Mouse (Mus musculus): ENCODE data around the gene Tmprss4. TPM values are rescaled to one million over a fixed set of nuclear protein-coding genes. Genes with fewer than 3 reads are reported as not detected.

Gene Tmprss4
- 0.79 and 1.4 TPM in 2 replicates for polyA plus RNA-seq (2015; fragmentation: Nextera tagmentation; extraction: Ambion mirVana)

- H3K4me3 ChIP-seq (ENCODE audit: low read length): no peak within 1 kb of the TSS
- H3K4me2 ChIP-seq (ENCODE audit: low read depth, low read length): no peak within 1 kb of the TSS
- no peaks in the 10 kb centered on the region for H3K36me3 ChIP-seq (ENCODE audit: control insufficient read depth, insufficient read depth)
- no peak within 1 kb of the TSS for H3K9ac ChIP-seq (ENCODE audit: low read length)
- no peak within 1 kb of the TSS for H3K27ac ChIP-seq (ENCODE audit: low read length)
- 65% methylated on average over 8 of the region's 8 CpGs for WGBS
- H3K27me3 ChIP-seq (ENCODE audit: control insufficient read depth, insufficient read depth, low read length): no peaks in the 10 kb centered on the region
- H3K4me1 ChIP-seq (ENCODE audit: control insufficient read depth, insufficient read depth, low read length): no peaks in the 10 kb centered on the region
- H3K9me3 ChIP-seq (replicated peaks; ENCODE audit: control insufficient read depth, low read length): no peaks in the 10 kb centered on the region
- ATAC-seq (replicated peaks; ENCODE audit: extremely low read depth, insufficient read depth, low FRiP score): no peak
Measured at GRCm38 (mm10) chr9:45203797-45204410, at the start of gene Tmprss4. Gene Tmprss4 (minus strand): TSS chr9:45204092.

GRCm38 (mm10) chr9:45252395-45252794 lies 48.5 kb upstream of the Tmprss4 start:
- Histone ChIP-seq H3K27ac (ENCODE audit: low read length) (no peak overlapping the region), H3K4me3 (ENCODE audit: low read length) (no peak overlapping the region), H3K9me3 (replicated peaks; ENCODE audit: control insufficient read depth, low read length) (no peaks in the 10 kb centered on the region), H3K4me2 (ENCODE audit: low read depth, low read length) (no peak overlapping the region), H3K36me3 (ENCODE audit: control insufficient read depth, insufficient read depth) (no peaks in the 10 kb centered on the region), H3K4me1 (ENCODE audit: control insufficient read depth, insufficient read depth, low read length) (no peaks in the 10 kb centered on the region), H3K9ac (ENCODE audit: low read length) (no peak overlapping the region), H3K27me3 (ENCODE audit: control insufficient read depth, insufficient read depth, low read length) (no peaks in the 10 kb centered on the region)
- no peak for ATAC-seq (replicated peaks; ENCODE audit: extremely low read depth, insufficient read depth, low FRiP score)
- WGBS: 61% methylated on average over 6 of the region's 6 CpGs

GRCm38 (mm10) chr9:45251990-45252389 lies 48.1 kb upstream of the Tmprss4 start:
- Histone ChIP-seq H3K4me2 (ENCODE audit: low read depth, low read length) (no peak overlapping the region), H3K4me1 (ENCODE audit: control insufficient read depth, insufficient read depth, low read length) (no peaks in the 10 kb centered on the region), H3K27me3 (ENCODE audit: control insufficient read depth, insufficient read depth, low read length) (no peaks in the 10 kb centered on the region), H3K4me3 (ENCODE audit: low read length) (no peak overlapping the region), H3K9me3 (replicated peaks; ENCODE audit: control insufficient read depth, low read length) (no peaks in the 10 kb centered on the region), H3K36me3 (ENCODE audit: control insufficient read depth, insufficient read depth) (no peaks in the 10 kb centered on the region), H3K9ac (ENCODE audit: low read length) (no peak overlapping the region), H3K27ac (ENCODE audit: low read length) (no peak overlapping the region)
- 57% methylated on average over 4 of the region's 4 CpGs for WGBS
- ATAC-seq (replicated peaks; ENCODE audit: extremely low read depth, insufficient read depth, low FRiP score): no peak

- WGBS: 63% methylated on average over 3 of the region's 3 CpGs
- ATAC-seq (replicated peaks; ENCODE audit: extremely low read depth, insufficient read depth, low FRiP score): no peak
- Histone ChIP-seq H3K36me3 (ENCODE audit: control insufficient read depth, insufficient read depth) (no peaks in the 10 kb centered on the region), H3K4me2 (ENCODE audit: low read depth, low read length) (no peak overlapping the region), H3K4me1 (ENCODE audit: control insufficient read depth, insufficient read depth, low read length) (no peaks in the 10 kb centered on the region), H3K9ac (ENCODE audit: low read length) (no peak overlapping the region), H3K27me3 (ENCODE audit: control insufficient read depth, insufficient read depth, low read length) (no peaks in the 10 kb centered on the region), H3K27ac (ENCODE audit: low read length) (no peak overlapping the region), H3K9me3 (replicated peaks; ENCODE audit: control insufficient read depth, low read length) (no peaks in the 10 kb centered on the region), H3K4me3 (ENCODE audit: low read length) (no peak overlapping the region)
Measured at GRCm38 (mm10) chr9:45251281-45251680, 47.4 kb upstream of the Tmprss4 start.

- 83% methylated on average over 7 of the region's 7 CpGs for WGBS
- no peak overlapping the region for H3K27ac ChIP-seq (ENCODE audit: low read length)
Measured at GRCm38 (mm10) chr9:45250306-45250705, 46.4 kb upstream of the Tmprss4 start.

DNA sequence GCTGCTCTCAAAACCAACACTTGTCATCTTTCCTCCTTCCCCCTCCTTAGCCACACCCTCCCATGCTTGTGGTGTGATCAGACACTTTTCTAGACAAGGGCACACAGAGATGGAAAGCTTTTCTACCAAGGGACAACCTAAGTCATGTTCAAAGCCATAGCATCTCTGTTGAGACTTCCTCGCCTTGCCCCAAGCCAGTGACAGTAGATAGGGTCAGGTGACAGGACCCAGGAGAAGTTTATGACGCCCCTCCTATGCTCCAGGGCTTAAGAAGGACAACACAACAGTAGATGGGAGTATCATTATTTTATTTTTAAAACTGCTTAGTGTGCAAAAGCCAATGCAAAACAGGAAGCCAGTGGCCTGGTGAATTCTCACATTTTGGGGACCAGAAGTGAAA lies 43.6 kb upstream of the Tmprss4 start:
- H3K27ac ChIP-seq (ENCODE audit: low read length): no peak overlapping the region
- 60% methylated on average over 2 of the region's 2 CpGs for WGBS
- no peaks in the 10 kb centered on the region for H3K9me3 ChIP-seq (replicated peaks; ENCODE audit: control insufficient read depth, low read length)
- no peak overlapping the region for H3K4me2 ChIP-seq (ENCODE audit: low read depth, low read length)
- H3K9ac ChIP-seq (ENCODE audit: low read length): no peak overlapping the region
- H3K4me3 ChIP-seq (ENCODE audit: low read length): no peak overlapping the region
- no peaks in the 10 kb centered on the region for H3K36me3 ChIP-seq (ENCODE audit: control insufficient read depth, insufficient read depth)
- H3K27me3 ChIP-seq (ENCODE audit: control insufficient read depth, insufficient read depth, low read length): no peaks in the 10 kb centered on the region
- H3K4me1 ChIP-seq (ENCODE audit: control insufficient read depth, insufficient read depth, low read length): no peaks in the 10 kb centered on the region
- no peak for ATAC-seq (replicated peaks; ENCODE audit: extremely low read depth, insufficient read depth, low FRiP score)

More at GRCm38 (mm10) chr9:45250306-45250705, 46.4 kb upstream of the Tmprss4 start:
- Histone ChIP-seq H3K4me3 (ENCODE audit: low read length) (no peak overlapping the region), H3K27me3 (ENCODE audit: control insufficient read depth, insufficient read depth, low read length) (no peaks in the 10 kb centered on the region), H3K4me1 (ENCODE audit: control insufficient read depth, insufficient read depth, low read length) (no peaks in the 10 kb centered on the region), H3K9ac (ENCODE audit: low read length) (no peak overlapping the region), H3K36me3 (ENCODE audit: control insufficient read depth, insufficient read depth) (no peaks in the 10 kb centered on the region), H3K4me2 (ENCODE audit: low read depth, low read length) (no peak overlapping the region), H3K9me3 (replicated peaks; ENCODE audit: control insufficient read depth, low read length) (no peaks in the 10 kb centered on the region)
- no peak for ATAC-seq (replicated peaks; ENCODE audit: extremely low read depth, insufficient read depth, low FRiP score)

DNA sequence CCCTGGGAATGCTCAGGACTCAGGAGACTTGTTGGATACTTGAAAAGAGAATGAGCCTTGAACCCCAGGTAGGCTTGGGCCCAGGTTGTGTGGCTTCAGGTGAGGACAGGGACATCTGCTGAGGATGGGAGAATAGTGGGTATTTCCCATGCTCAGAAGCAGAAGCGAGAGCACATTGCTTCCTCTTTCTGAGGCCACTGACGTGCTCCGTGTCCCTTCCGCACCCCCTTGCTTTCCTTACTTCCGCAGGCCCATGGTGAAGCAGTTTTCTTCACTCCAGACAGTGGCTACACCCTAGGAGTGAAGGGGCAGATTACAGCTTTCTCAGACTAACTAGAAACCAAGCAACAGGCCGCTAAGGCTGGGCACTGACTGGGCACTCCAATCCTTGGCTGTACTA lies 42.2 kb upstream of the Tmprss4 start:
- ATAC-seq (replicated peaks; ENCODE audit: extremely low read depth, insufficient read depth, low FRiP score): no peak
- H3K4me2 ChIP-seq (ENCODE audit: low read depth, low read length): no peak overlapping the region
- WGBS: 83% methylated on average over 6 of the region's 6 CpGs
- H3K36me3 ChIP-seq (ENCODE audit: control insufficient read depth, insufficient read depth): no peaks in the 10 kb centered on the region
- no peaks in the 10 kb centered on the region for H3K4me1 ChIP-seq (ENCODE audit: control insufficient read depth, insufficient read depth, low read length)
- no peak overlapping the region for H3K9ac ChIP-seq (ENCODE audit: low read length)
- no peak overlapping the region for H3K4me3 ChIP-seq (ENCODE audit: low read length)
- H3K27me3 ChIP-seq (ENCODE audit: control insufficient read depth, insufficient read depth, low read length): no peaks in the 10 kb centered on the region
- H3K9me3 ChIP-seq (replicated peaks; ENCODE audit: control insufficient read depth, low read length): no peaks in the 10 kb centered on the region
- no peak overlapping the region for H3K27ac ChIP-seq (ENCODE audit: low read length)

GRCm38 (mm10) chr9:45245432-45245831 lies 41.5 kb upstream of the Tmprss4 start:
- Histone ChIP-seq H3K36me3 (ENCODE audit: control insufficient read depth, insufficient read depth) (no peaks in the 10 kb centered on the region), H3K4me2 (ENCODE audit: low read depth, low read length) (no peak overlapping the region), H3K4me3 (ENCODE audit: low read length) (no peak overlapping the region), H3K9me3 (replicated peaks; ENCODE audit: control insufficient read depth, low read length) (no peaks in the 10 kb centered on the region), H3K27me3 (ENCODE audit: control insufficient read depth, insufficient read depth, low read length) (no peaks in the 10 kb centered on the region), H3K27ac (ENCODE audit: low read length) (no peak overlapping the region), H3K4me1 (ENCODE audit: control insufficient read depth, insufficient read depth, low read length) (no peaks in the 10 kb centered on the region), H3K9ac (ENCODE audit: low read length) (no peak overlapping the region)
- WGBS: 50% methylated on average over 1 of the region's 1 CpGs
- ATAC-seq (replicated peaks; ENCODE audit: extremely low read depth, insufficient read depth, low FRiP score): no peak

- no peaks in the 10 kb centered on the region for H3K27me3 ChIP-seq (ENCODE audit: control insufficient read depth, insufficient read depth, low read length)
- no peak overlapping the region for H3K9ac ChIP-seq (ENCODE audit: low read length)
- no peak overlapping the region for H3K4me2 ChIP-seq (ENCODE audit: low read depth, low read length)
- 61% methylated on average over 5 of the region's 5 CpGs for WGBS
- H3K36me3 ChIP-seq (ENCODE audit: control insufficient read depth, insufficient read depth): no peaks in the 10 kb centered on the region
- no peaks in the 10 kb centered on the region for H3K9me3 ChIP-seq (replicated peaks; ENCODE audit: control insufficient read depth, low read length)
- H3K4me3 ChIP-seq (ENCODE audit: low read length): no peak overlapping the region
- H3K27ac ChIP-seq (ENCODE audit: low read length): no peak overlapping the region
- no peak for ATAC-seq (replicated peaks; ENCODE audit: extremely low read depth, insufficient read depth, low FRiP score)
- no peaks in the 10 kb centered on the region for H3K4me1 ChIP-seq (ENCODE audit: control insufficient read depth, insufficient read depth, low read length)
Measured at GRCm38 (mm10) chr9:45241397-45241796, 37.5 kb upstream of the Tmprss4 start.
